Mouse (Mus musculus): Measurements from ENCODE around the gene Rdh13. TPM values are rescaled to one million over a fixed set of nuclear protein-coding genes. Genes with fewer than 3 reads are reported as not detected.

The Rdh13 gene
- polyA plus RNA-seq (2012; rRNA removed) = 3.5 and 4.7 TPM in 2 replicates

DNA sequence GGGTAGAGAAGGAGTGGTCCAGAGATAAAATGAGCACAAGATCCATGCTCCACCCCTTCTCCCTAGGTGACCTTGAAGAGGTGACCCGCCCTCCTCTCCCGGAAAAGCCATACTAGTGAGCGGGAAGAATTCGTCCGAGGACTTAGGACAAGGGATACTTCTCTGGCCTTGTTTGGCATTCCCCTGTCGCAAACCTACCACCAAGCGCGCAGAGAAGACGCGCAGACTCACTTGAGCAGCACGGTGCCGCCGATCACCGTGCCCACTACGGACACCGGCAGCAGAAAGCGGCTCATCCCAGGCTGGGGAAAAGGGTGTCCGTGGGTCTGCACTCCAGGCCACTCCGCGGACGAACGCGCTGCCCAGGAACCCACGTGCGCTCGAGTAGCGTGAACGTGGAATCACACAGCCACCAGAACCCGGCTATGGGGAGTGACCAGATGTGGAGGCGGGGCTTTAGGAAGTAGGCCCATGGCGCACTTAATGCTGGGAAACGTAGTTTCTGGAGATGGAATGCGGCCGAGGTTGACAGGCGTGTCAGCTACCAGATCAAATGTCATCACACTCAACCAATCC, at the start of gene Rdh13:
Gene Rdh13, minus strand, starts transcription at position 434 of the 576 bp plus-strand sequence.

DNA sequence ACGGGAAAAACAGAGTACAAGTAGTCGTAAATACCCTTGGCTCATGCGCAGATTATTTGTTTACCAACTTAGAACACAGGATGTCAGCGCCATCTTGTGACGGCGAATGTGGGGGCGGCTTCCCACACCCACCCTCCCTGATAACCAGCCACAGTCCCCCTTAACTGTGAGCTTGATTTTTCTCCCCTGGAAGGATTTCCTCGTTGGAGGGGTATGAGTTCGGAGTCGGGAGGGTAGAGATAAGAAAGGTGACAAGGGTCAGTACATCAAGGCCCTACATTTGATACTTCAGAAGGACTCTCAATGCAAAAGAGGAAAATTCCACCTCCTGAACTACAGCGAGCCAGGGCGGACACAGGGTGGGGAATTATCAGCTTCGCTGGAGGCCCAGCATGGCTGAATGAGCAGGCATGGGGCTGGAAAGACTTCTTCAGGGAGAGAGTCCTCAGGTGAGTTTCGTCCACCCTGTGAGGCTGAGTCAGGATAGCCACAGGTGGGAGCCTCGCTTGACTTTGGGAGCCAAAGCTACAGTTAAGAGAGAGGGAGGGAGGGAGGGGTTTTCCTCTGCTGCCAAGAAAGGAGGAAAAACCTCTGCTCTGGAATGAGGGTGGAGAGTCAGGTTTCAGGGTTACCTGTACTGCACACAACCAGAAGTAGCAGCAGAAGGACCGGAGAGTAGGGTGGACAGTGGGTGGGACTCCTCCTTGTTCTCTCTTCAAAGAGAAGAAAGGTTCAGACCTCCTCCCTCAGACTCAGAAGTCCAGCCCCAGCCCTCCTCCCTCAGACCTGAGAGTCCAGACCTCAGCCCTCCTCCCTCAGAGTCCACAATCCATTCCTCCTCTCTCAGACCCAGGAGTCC, 15.4 kb upstream of the Rdh13 start, which contains the start of gene Eps8l1:
Gene Eps8l1, plus strand, starts transcription at position 99 of the 859 bp plus-strand sequence.

DNA sequence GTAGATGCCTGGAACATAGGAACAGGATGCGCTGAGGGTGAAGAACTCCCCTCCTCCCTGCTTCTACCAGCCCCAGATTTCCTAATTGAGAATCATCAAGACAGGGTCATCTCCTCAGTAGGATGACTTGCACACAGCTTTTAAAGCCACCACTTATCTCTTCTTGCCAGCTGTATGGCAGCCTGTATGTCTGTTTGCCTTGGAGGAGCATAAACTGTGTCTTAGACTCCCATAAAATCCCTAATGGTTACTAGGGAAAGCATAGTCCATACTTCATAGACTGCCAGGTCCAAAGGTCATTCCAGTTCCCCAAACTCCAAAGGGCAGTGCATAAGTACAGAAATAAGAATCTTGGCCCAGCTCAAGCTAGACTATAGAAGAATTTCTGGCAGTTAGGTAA, 47.7 kb downstream of the Rdh13 start, which contains the start of gene Gp6:
Gene Gp6, minus strand, starts transcription at position 15 of the 400 bp plus-strand sequence.

Other genes starting within 250 kb of the Rdh13 start
- 1.1 and 1.3 TPM in 2 replicates for gene Lilra5, start 207.9 kb downstream of the Rdh13 start, polyA plus RNA-seq (2012; rRNA removed)
- 0.13 and 0.30 TPM in 2 replicates for gene Ncr1, start 107.9 kb downstream of the Rdh13 start, polyA plus RNA-seq (2012; rRNA removed)
- gene Gp6, start 47.9 kb downstream of the Rdh13 start, polyA plus RNA-seq (2012; rRNA removed) = 1.2 and 1.3 TPM in 2 replicates
- 1.5 and 2.5 TPM in 2 replicates for gene Eps8l1, start 15.0 kb upstream of the Rdh13 start, polyA plus RNA-seq (2012; rRNA removed)
- gene Ppp1r12c, start 56.0 kb upstream of the Rdh13 start, polyA plus RNA-seq (2012; rRNA removed) = 17.0 and 21.0 TPM in 2 replicates
- 3.9 and 5.7 TPM in 2 replicates for gene Tnnt1, start 70.7 kb upstream of the Rdh13 start, polyA plus RNA-seq (2012; rRNA removed)
- 0.34 and 0.41 TPM in 2 replicates for gene Tnni3, start 78.6 kb upstream of the Rdh13 start, polyA plus RNA-seq (2012; rRNA removed)
- gene Dnaaf3, start 86.8 kb upstream of the Rdh13 start, polyA plus RNA-seq (2012; rRNA removed) = 0.40 and 0.44 TPM in 2 replicates
- gene Syt5, start 101.9 kb upstream of the Rdh13 start, polyA plus RNA-seq (2012; rRNA removed) = 0.25 and 0.27 TPM in 2 replicates
- 0.01 and 0.04 TPM in 2 replicates for gene Ptprh, start 158.4 kb upstream of the Rdh13 start, polyA plus RNA-seq (2012; rRNA removed)
- gene Tmem86b, start 185.8 kb upstream of the Rdh13 start, polyA plus RNA-seq (2012; rRNA removed) = 36.5 and 38.2 TPM in 2 replicates
- 28.8 and 34.0 TPM in 2 replicates for gene Ppp6r1, start 213.4 kb upstream of the Rdh13 start, polyA plus RNA-seq (2012; rRNA removed)
- 20.4 and 21.6 TPM in 2 replicates for gene Hspbp1, start 239.4 kb upstream of the Rdh13 start, polyA plus RNA-seq (2012; rRNA removed)
- gene Brsk1, start 245.0 kb upstream of the Rdh13 start, polyA plus RNA-seq (2012; rRNA removed) = 0.31 and 0.32 TPM in 2 replicates

Measured in liver, embryonic 18 days (tissue).